Mouse (Mus musculus): ENCODE results near the gene Gm20388.

Gm20388 gene

DNA sequence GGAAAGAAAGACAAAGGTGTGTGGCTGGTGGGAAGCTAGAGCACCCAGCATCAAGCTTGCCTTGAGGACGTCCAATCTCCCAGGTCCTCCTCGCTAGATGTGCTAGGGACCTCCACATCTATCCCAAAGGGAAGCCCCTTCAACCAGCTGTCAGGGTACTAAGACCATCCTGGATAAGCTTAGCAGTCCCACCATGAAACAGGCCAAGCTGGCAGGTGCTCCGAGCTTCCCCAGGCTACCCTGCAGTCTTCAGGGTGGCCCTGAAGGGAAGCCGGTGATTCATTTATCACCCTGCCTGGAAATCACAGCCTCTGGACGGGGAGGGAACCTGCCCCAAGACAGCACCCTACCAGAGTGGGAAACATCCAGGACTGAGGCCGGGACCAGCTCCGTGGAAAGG is 1165.9 kb downstream of the Gm20388 start:
- DNase-seq (ENCODE audit: low spot score): no peak

DNA sequence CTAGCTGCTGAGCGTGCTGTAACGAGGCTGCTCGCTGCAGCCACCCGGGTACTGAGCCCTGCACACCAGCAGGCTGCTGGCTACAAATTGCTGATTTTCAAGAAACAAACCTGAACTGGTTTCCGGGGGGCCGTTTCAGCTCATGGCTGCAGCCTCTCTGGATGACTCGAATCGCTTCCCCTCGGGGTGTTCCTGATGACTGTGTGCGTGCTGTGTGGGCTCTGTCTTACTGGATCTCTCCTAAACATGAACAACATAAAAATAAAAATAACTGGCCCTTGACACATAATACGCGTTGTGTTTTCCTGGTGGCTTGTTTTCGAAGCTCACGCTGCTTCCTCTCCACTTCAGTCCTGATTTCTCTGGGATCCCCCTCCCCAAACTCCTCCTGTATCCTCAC is 1168.1 kb downstream of the Gm20388 start:
- DNase-seq (ENCODE audit: low spot score): no peak

DNA sequence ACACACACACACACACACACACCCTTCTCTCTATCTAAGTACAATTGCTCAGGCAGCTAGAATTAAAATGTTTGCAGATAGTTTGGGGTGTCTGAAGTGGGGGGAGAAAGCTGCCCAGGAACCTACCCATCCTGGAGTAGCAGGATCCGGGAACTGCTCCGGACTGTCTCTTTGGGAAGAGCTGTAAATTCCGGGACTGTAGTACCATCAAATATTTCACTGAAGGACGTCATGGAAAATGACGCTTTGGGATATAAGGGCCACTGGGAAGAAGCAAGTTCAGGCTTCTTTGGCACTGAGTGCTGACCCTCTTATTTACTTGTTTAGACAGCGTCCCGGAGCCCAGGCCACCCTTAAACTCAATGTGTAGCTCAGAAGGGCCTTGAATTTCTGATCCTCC is 1168.6 kb downstream of the Gm20388 start:
- peak; percentile 21 for DNase-seq (ENCODE audit: low spot score)

DNA sequence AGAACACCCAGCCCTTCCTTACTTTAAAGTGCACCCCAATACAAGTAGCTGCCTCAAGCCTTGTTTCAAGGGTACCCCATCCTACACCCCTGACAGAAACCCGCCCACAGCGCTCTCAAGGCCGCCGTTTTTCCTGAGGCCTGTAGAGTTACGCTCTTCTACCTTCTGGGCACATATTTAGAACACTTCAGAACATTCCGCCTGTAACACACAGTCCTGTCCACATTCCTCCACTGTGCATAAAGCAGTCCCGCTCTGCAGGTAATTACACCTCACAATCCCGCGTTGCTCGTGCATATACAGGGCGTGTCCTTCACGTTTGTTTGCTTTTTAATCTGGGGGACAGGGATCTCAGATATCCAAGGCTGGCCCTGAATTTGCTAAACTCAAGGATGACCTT is 1169.3 kb downstream of the Gm20388 start:
- peak; percentile 6 for DNase-seq (ENCODE audit: low spot score)

DNA sequence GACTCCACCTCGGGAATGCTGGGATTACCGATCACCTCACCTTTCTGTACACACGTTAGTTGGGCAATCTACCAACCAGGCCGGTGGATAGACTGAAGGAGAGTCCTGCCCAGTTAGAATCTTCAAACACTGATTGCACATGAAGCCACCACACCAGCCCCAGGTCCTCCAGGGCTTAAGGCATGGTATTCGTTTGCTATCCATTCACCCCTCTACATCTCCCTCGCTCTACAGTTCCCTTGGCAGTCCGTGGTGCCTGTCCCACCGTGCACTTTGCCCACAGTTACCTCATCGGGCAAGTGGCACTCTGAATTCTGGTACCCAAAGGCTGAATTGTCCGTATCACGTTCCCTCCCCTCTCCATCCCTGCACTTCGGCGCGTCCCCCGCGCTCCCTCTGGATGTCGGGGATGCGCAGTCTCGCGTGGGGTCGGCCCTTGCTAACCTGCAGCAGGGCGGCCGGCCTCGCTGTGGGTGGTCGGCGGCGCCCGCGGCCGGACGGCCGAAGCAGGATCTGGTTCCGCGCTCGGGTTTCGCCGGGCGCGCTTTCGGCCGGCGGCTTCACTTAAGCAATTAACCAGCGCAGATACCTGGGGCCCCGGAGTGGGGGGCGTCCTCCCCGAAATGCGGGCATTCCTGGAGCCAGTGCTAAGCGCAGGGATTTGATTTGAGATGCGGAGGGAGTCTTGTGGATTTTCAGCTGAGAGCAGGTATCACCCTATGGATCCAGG is 1169.9 kb downstream of the Gm20388 start:
- peak; percentile 16 for DNase-seq (ENCODE audit: low spot score)

DNA sequence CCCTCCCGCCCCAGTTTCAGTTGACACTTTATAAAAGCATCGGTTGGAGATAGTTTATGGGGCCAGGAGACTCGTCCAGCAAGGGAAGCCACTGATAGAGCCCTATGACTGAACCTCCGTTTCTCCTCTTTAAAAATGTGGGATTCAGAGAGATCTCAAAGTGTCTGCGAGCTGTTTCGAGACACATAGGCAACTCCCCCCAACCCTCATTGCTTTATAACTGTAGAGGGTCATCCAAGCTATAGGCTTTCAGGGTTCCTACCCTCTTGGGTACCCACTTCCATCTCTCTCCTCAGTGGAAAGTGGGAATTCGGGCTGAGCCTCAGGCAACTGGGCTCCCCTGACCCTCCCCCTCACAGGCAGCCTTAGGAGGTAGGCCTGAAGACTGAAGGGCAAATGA is 1170.8 kb downstream of the Gm20388 start:
- DNase-seq (ENCODE audit: low spot score): no peak

DNA sequence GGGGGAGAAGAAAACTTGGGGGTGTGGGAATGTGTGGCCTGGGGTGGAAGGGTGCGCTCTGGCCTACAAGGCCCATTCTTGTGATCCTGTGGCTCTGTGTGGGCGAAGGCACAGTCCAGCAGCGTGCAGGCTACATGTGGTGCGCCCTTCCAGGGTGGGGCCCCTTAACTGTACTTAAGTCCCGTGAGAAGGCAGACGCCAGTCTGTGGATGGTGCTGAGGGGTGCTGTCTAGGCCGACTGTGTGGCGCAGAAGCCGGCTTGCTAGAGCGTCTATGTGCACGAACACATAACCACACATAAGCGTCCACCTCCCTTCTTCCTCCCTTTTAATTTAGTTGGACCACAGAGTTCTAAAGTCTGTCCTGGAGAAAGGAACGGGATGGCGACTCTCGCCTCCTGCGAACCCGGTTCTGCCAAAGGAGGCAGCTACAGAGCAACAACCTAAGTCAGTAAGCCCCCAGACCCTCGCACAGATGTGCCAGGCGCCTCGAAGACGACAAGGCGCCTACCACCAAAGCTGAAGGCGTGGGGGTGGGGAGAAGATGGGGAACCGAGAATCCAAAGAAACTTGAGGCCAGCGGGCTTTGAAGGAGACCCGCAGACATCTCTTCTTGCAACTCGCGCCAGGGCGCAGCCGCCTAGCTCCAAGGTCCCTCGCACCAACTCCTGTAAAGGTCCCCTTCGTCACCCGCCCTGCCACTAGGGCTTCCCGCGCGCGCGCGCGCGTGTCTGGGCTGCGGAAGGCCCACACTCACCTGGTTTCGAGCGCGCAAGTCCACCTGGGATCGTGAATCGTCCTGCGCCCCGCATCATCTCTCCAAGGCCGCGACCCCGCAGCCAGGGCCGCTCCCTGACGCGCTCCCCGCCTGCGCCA is 1171.8 kb downstream of the Gm20388 start:
- DNase-seq (ENCODE audit: low spot score): peak; percentile 39

DNA sequence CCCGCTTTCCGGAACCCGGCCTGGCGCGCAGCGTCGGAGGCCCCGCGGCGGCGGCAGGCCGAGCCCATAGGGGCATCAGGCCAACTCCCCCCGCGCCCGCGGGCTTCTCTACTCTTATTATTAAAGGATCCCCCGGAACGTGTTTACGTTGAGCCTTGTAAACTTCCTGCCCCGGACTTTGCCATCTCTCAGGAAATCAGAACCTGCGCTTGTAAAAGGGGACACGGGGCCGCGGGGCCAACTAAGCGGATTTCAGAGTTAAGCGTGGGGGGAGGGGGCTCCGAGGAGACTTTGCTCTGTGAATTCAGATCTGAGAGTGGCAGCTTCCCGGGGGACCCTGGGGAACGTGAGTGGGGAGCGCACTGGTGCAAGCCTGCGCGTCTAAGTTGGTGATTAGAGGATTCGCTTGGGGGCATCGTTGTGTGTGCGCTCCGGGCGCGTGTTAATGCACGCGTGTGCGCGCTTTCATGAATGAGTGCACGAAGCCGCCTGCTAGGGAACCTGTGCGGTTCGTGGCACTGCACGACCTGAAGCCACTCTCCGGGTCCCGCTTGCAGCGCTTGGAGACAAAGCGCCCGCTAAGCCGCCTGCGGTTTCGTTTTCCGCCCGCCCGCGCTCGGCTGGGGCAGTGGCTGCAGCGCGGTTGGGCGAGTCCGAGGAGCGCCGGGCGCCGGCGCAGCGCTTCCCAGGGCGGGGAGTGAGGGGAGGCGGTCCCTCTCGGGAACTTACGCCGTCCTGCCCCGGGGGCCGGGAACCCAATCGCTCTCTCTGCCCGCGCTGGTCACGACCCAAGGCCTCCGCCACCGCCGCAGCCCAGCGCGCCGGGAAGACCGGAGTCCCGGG is 1172.7 kb downstream of the Gm20388 start:
- peak; percentile 73 for DNase-seq (ENCODE audit: low spot score)

DNA sequence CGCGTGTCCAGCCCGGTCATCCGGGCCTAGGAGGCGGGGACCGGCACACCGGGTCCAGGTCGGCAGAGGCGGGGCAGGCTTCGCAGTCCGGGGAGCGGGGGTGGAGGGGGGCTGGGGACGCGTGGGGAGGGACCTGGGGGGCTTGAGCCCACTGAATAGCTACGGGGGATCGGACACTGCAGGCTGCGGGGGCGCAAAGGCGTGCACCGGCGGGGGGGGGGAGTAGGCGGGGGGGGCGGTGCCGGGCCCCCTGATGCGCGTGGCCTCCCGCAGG is 1173.2 kb downstream of the Gm20388 start:
- DNase-seq (ENCODE audit: low spot score): no peak

DNA sequence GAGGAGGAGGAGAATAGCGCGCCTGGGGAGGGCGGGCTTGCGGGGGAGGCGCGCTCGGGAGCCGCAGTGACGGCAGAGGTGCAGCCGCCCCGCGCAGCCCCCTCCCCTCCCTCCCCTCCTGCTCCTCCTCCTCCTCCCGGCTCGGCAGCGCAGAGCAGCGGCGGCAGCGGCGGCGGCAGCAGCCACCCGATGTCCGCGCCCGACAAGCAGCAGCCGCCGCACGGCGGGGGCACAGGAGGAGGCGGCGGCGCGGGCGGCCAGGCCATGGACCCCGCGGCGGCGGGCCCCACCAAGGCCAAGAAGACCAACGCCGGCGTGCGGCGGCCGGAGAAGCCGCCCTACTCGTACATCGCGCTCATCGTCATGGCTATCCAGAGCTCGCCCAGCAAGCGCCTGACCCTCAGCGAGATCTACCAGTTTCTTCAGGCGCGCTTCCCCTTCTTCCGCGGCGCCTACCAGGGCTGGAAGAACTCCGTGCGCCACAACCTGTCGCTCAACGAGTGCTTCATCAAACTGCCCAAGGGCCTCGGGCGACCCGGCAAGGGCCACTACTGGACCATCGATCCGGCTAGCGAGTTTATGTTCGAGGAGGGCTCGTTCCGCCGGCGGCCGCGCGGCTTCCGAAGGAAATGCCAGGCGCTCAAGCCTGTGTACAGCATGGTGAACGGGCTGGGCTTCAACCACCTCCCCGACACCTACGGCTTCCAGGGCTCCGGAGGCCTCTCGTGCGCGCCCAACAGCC is 1173.7 kb downstream of the Gm20388 start, which contains the start of gene Foxf1:
Foxf1 (plus strand) TSS at position 177 of the 742 bp plus-strand sequence.
- peak; percentile 59 for DNase-seq (ENCODE audit: low spot score)

DNA sequence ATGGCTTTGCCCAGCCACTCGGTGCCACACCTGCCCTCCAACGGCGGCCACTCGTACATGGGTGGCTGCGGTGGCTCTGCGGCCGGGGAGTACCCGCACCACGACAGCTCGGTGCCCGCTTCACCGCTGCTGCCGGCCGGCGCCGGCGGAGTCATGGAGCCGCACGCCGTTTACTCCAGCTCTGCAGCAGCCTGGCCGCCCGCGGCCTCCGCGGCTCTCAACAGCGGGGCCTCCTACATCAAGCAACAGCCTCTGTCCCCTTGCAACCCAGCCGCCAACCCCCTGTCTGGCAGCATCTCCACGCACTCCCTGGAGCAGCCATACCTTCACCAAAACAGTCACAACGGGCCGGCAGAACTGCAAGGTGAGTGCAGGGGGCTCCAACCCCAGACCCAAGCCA is 1174.4 kb downstream of the Gm20388 start:
- peak; percentile 39 for DNase-seq (ENCODE audit: low spot score)

DNA sequence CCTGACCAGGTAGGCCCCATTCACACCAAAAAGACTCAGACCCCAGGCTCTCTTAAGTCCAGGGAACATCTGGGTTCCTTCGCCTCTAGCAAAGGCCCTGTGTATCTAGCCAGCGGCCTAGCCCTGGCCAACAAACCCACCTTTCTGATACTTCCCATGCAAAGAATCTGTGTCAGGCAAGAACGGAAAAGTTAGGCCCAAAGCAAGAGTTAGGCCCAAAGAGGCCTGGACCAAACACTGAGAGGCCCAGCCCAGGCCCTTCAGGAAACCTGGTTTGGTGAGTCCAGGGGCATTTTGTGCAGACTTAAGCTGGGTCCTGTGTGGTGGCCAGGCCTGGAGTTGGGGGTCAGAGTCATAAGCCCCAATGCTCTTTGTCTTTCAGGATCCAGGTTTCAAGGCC is 1174.9 kb downstream of the Gm20388 start:
- DNase-seq (ENCODE audit: low spot score): no peak

DNA sequence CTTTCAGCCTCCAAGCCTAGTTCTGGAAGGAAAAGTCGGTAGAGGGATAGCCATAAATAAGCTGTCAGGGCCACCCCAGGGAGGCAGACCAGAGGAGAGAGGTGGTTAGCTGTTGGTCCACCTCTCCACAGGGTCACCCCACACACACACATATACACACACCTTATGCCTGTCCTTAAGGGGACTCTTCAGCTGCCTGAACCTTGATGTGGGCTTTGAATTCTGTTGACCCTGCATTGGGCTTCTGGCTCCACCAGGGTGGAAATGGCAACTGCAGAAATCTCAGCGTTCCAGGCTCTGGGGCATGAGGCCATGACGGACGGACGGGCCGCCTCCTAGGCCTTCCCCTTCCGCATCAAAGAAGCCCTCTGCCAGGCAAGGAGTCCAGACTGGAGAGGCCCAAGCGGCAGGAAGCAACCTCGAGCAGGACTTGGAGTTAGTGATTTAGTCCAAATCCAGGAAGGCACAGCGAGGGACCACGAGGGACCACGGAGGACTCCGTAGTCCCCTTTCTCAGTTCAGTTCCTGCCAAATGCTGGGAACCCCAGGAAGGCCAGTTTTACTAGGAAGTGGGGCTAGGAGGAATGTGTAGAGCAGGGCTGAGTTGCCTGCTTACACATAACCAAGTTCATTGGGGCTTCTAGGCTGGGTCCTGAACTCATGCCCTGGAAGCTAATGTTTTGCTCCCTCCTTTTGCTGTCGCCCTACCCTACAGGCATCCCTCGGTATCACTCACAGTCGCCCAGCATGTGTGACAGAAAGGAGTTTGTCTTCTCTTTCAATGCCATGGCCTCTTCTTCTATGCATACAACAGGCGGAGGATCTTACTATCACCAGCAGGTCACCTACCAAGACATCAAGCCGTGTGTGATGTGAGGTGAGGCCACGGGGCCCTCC is 1175.6 kb downstream of the Gm20388 start:
- DNase-seq (ENCODE audit: low spot score): peak; percentile 17

DNA sequence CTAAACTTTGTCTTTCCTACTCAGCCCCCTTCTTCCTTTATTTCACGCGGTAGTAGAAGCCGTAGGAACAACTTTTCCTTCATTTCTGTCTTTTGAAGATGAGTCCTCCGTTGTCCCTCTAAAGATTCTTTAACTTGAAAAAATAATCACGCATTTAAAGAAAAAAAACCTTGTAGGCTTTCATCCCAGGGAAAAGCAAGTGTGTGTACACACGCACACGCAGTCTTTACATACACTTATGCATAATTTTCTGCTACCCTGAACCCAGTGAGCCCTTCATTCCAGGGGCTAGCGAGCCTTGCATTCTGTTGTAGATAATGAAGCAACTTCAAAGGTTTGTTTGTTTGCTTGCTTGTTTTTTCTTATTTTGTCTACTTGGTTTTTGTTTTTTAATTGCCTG is 1177.6 kb downstream of the Gm20388 start:
- peak; percentile 36 for DNase-seq (ENCODE audit: low spot score)

DNA sequence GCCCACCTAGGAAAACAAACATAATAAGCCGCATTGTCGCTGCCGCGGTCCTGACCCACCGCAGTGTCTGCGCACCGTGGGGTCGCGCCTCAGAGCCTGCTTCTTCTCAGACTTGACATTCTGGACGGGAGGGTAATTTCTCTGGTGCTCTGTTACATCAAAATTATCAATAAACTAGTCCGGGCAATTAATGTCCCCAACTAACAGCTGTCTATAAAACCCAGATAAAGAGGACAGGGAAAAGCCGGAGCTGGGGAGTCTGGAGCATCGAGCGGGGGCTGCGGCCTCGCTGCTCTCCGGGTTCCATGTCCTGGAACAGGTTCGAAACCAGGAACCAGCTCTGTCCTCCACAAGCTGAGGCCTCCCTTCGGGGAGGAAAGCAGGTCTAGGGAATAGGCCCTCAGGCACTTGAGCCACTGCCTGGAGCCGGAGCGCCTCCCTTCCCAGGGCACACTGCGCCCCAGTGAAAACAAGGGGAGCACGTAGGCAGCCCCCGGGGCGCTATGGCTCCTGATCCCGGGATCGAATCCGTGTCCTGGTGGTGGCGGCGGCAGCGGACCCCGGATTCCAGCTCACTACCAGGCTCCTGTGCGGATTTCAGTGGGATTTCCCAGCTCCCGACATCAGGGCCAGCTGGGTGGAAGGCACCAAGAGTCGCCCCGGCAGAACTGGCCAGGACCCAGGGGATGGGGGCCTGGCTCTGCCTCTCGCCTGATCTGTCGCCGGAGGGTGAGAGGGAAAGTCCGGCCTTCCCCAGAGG is 1178.4 kb downstream of the Gm20388 start:
- DNase-seq (ENCODE audit: low spot score): peak; percentile 29

DNA sequence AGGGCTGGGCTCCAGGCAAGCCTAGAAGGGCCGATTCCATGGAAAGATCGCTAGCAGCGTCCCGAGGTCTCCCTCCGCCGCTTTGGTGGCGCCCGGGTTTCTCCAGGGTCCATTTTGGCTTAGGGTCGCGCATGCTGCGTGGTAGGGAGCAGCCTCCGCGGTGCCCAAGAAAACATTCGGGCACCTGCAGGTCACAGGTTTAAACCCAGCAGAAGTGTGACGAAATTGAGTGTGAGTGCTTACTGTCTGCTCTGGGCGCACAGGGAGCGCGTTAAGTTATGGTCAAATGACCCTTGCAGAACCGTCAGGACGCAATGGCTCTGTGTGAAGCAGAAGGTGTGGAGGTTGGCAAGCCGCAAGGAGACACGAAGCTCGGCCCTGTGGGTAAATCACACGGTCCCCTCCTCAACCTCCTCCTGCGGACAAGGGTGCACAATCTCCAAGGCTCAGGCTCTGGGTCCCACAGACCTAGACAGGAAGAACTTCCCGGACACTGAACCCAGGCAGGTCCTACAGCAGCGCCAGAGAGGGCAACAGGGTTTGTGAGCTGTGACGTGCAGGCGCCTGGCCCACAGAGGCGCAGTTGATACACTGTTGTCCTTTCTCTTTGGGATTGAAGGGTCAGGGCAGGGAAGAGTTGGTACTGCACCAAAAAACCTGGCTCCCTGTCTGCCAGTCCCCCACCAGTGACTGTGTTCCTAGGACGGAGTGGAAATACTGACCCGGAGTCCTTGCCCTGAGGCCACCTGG is 1179.2 kb downstream of the Gm20388 start:
- peak; percentile 19 for DNase-seq (ENCODE audit: low spot score)

DNA sequence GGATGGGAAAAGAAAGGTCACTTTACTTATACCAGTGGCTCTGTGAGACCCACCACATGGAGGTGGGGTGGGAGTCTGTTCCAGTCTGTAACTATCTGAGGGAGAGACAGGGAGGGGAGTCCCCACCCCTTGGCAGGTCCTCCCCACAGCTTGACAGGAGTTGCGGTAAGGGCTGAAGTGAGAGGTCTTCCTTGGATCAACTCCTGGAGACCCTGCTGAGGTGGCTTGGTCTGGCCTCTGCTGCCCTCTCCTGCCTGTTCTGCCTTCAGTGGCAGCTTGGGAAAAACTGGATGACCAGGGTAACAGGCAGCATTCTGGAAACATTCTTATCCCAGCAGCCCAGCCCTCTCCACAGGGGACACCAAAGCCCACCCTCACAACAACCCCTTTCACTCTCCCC is 1180.1 kb downstream of the Gm20388 start:
- peak; percentile 60 for DNase-seq (ENCODE audit: low spot score)

DNA sequence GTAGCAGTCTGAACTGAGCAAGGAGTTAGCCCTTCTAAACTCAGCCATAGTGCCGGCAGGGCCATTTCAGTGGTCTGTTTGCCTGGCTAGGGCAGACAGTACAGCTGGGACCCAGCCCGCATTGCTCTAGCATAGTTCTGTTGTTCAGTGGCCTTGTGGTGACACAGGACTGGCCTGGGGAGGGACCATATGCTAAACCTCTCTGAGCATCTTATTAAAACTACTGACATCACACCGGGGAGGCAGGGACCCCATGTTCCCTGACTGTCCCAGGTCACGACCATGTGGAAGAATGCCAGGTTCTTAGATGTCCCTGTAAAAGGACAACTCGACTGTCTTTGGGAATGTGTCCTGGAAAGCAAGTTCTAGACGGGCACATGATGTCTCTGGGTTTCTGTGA is 1181.5 kb downstream of the Gm20388 start:
- DNase-seq (ENCODE audit: low spot score): peak; percentile 16

DNA sequence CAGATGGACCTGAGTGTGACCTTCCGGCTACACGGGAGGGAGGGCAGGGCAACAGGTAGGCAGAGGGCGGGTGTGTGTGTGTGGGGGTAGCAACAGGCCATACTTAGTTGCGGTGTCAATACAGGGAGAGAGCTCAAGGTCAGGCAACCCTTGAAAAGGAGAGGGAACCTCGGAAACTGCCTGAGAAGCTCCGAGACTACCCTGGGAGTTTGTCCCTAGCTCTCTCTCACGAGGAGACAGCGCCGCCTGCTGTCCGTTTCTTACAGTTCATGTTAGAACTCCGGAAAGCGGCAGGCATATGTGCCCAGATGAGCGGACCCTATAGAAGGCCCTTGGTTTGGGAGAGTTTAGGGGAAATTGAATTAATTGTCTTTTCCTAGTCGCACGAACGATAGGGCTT is 1182.0 kb downstream of the Gm20388 start:
- DNase-seq (ENCODE audit: low spot score): peak; percentile 95

Data from retina, embryonic 14.5 days (tissue).